Mouse (Mus musculus) forebrain, postnatal 0 days (tissue): ENCODE data around the gene 1110059E24Rik. TPM values are rescaled to one million over a fixed set of nuclear protein-coding genes. Genes with fewer than 3 reads are reported as not detected.

Experiments
- ATAC-seq: fragments of 200-750 bp; cut with Nextera tagmentation; 2 replicates; pipeline ENCODE4 v1.8.0; 2017; ENCODE audit warnings: mild to moderate bottlenecking, moderate library complexity
- DNase-seq: peaks from one replicate; pipeline ENCODE4 v3.0.0-alpha.2; 2015
- H3K27ac ChIP-seq: fragments of 300-500 bp; sonication (generic); 2 replicates; pipeline ENCODE4 v1.5.1; 2014; ENCODE audit warnings: low read depth, mild to moderate bottlenecking, antibody characterized with exemption, low read length, moderate library complexity, mixed read lengths
- H3K27me3 ChIP-seq: fragments of 300-500 bp; sonication (generic); 2 replicates; pipeline ENCODE4 v1.6.1; 2014; ENCODE audit warnings: mild to moderate bottlenecking, low read length, mixed read lengths; ENCODE audit not compliant: insufficient read depth
- H3K36me3 ChIP-seq: fragments of 300-500 bp; sonication (generic); 2 replicates; pipeline ENCODE4 v1.6.1; 2014; ENCODE audit warnings: mild to moderate bottlenecking, moderate library complexity; ENCODE audit not compliant: insufficient read depth
- H3K4me1 ChIP-seq: fragments of 300-500 bp; sonication (generic); 2 replicates; pipeline ENCODE4 v1.6.1; 2014; ENCODE audit warnings: antibody characterized with exemption; ENCODE audit not compliant: insufficient read depth
- H3K4me2 ChIP-seq: fragments of 300-500 bp; sonication (generic); 2 replicates; pipeline ENCODE4 v1.6.1; 2014; ENCODE audit warnings: low read depth, mild to moderate bottlenecking, moderate library complexity
- H3K4me3 ChIP-seq: fragments of 300-500 bp; sonication (generic); 2 replicates; pipeline ENCODE4 v1.5.1; 2014; ENCODE audit warnings: low read depth, low read length, mixed read lengths
- H3K9ac ChIP-seq: fragments of 300-500 bp; sonication (generic); 2 replicates; pipeline ENCODE4 v1.6.1; 2014; ENCODE audit warnings: mild to moderate bottlenecking
- H3K9me3 ChIP-seq: fragments of 300-500 bp; sonication (generic); 2 replicates; pipeline ENCODE4 v1.6.1; 2016; ENCODE audit warnings: low read length
- CTCF ChIP-seq: sonication (generic); IDR thresholded peaks from 2 replicates; pipeline ENCODE4 v1.5.1; 2016; ENCODE audit warnings: antibody characterized with exemption, control low read depth, low read depth
- WGBS: fragments of 180-500 bp; shearing (Covaris S2); extraction: QIAGEN DNeasy Blood & Tissue Kit; methylation state at CpG from one replicate; pipeline ENCODE4 v1.1.7; 2014; 5-methylcytosine and 5-hydroxymethylcytosine counted together
- polyA plus RNA-seq: library from polyadenylated mRNA; unstranded; fragments of >200 nt; fragmentation: Nextera tagmentation; extraction: Ambion mirVana; gene quantifications from 2 replicates; pipeline ENCODE4 v1.2.1, GENCODE M21; 2015
- total RNA-seq: library from RNA; depleted of rRNA; stranded (reverse); fragments of >200 nt; gene quantifications from 2 replicates; pipeline ENCODE4 v1.2.3, GENCODE M21; 2014; rRNA removed

1110059E24Rik gene
- total and polyA plus RNA-seq, 2 experiments from 2014 or later, result 45.8 to 56.9 TPM

GRCm38 (mm10) chr19:21537125-21537524 is 115.7 kb downstream of the 1110059E24Rik start:
- 82% methylated on average over 3 of the region's 3 CpGs for WGBS
- DNase-seq, result no peak
- ATAC-seq, result no peak
- H3K27ac ChIP-seq, result no peak overlapping the region
- no peaks in the 10 kb centered on the region for H3K4me1 ChIP-seq
- H3K36me3 ChIP-seq, result no peaks in the 10 kb centered on the region
- H3K9me3 ChIP-seq, result no peaks in the 10 kb centered on the region
- H3K4me3 ChIP-seq, result no peak overlapping the region
- no peak for TF ChIP-seq CTCF
- H3K27me3 ChIP-seq, result no peaks in the 10 kb centered on the region
- no peak overlapping the region for H3K9ac ChIP-seq
- no peak overlapping the region for H3K4me2 ChIP-seq

Other genes with a start within 250 kb of the 1110059E24Rik start
- 49.6 and 50.6 TPM in 2 replicates for gene Gda, start 179.5 kb downstream of the 1110059E24Rik start, total RNA-seq
- gene Gda, start 179.5 kb downstream of the 1110059E24Rik start, polyA plus RNA-seq, result 3.3 and 9.7 TPM in 2 replicates
- gene Abhd17b, start 209 bp upstream of the 1110059E24Rik start, total RNA-seq, result 62.7 and 71.1 TPM in 2 replicates
- 42.3 and 45.6 TPM in 2 replicates for gene Abhd17b, start 209 bp upstream of the 1110059E24Rik start, polyA plus RNA-seq
- gene Cemip2, start 125.4 kb upstream of the 1110059E24Rik start, total RNA-seq, result 30.7 and 42.5 TPM in 2 replicates
- 13.4 and 17.4 TPM in 2 replicates for gene Cemip2, start 125.4 kb upstream of the 1110059E24Rik start, polyA plus RNA-seq